Mouse (Mus musculus) midbrain, postnatal 0 days (tissue): ENCODE results near the gene Cdh10. TPM values are rescaled to one million over a fixed set of nuclear protein-coding genes. Genes with fewer than 3 reads are reported as not detected.

Experiments
- ATAC-seq: fragments of 200-750 bp; cut with Nextera tagmentation; 2 replicates; pipeline ENCODE4 v1.8.0; 2017; ENCODE audit warnings: moderate number of reproducible peaks, mild to moderate bottlenecking, moderate TSS enrichment, moderate library complexity; ENCODE audit not compliant: low FRiP score
- DNase-seq: peaks from one replicate; pipeline ENCODE4 v3.0.0-alpha.2; 2015; ENCODE audit warnings: low spot score
- H3K27ac ChIP-seq: fragments of 300-500 bp; sonication (generic); 2 replicates; pipeline ENCODE4 v1.5.1; 2014; ENCODE audit warnings: low read depth, mild to moderate bottlenecking, low read length, mixed read lengths
- H3K27me3 ChIP-seq: fragments of 300-500 bp; sonication (generic); 2 replicates; pipeline ENCODE4 v1.6.1; 2014; ENCODE audit warnings: low read length, control low read depth, mixed read lengths; ENCODE audit not compliant: insufficient read depth
- H3K36me3 ChIP-seq: fragments of 300-500 bp; sonication (generic); 2 replicates; pipeline ENCODE4 v1.6.1; 2014; ENCODE audit warnings: low read length, control low read depth, mixed read lengths; ENCODE audit not compliant: insufficient read depth
- H3K4me1 ChIP-seq: fragments of 300-500 bp; sonication (generic); 2 replicates; pipeline ENCODE4 v1.6.1; 2014; ENCODE audit warnings: mild to moderate bottlenecking, control low read depth, antibody characterized with exemption, low read length, mixed read lengths; ENCODE audit not compliant: insufficient read depth
- H3K4me2 ChIP-seq: fragments of 300-500 bp; sonication (generic); 2 replicates; pipeline ENCODE4 v1.6.1; 2014; ENCODE audit warnings: low read depth, mild to moderate bottlenecking, low read length, mixed read lengths; ENCODE audit not compliant: poor library complexity, severe bottlenecking
- H3K4me3 ChIP-seq: fragments of 300-500 bp; sonication (generic); 2 replicates; pipeline ENCODE4 v1.5.1; 2014; ENCODE audit warnings: low read depth, mild to moderate bottlenecking, low read length, moderate library complexity
- H3K9ac ChIP-seq: fragments of 300-500 bp; sonication (generic); replicated peaks from 2 replicates; pipeline ENCODE4 v1.6.1; 2014; ENCODE audit warnings: mild to moderate bottlenecking, low read length, moderate library complexity, mixed read lengths; ENCODE audit not compliant: poor library complexity, severe bottlenecking
- H3K9me3 ChIP-seq: fragments of 300-500 bp; sonication (generic); 2 replicates; pipeline ENCODE4 v1.6.1; 2016; ENCODE audit warnings: low read length, control low read depth
- CTCF ChIP-seq: IDR thresholded peaks from 2 replicates; pipeline ENCODE4 v1.5.1; 2016; ENCODE audit warnings: antibody characterized with exemption, mild to moderate bottlenecking
- WGBS: fragments of 180-500 bp; shearing (Covaris S2); extraction: QIAGEN DNeasy Blood & Tissue Kit; methylation state at CpG from one replicate; pipeline ENCODE4 v1.1.7; 2014; 5-methylcytosine and 5-hydroxymethylcytosine counted together
- polyA plus RNA-seq: library from polyadenylated mRNA; unstranded; fragments of >200 nt; fragmentation: Nextera tagmentation; extraction: Ambion mirVana; gene quantifications from 2 replicates; pipeline ENCODE4 v1.2.1, GENCODE M21; 2015
- total RNA-seq: library from RNA; depleted of rRNA; stranded (reverse); fragments of >200 nt; gene quantifications from 2 replicates; pipeline ENCODE4 v1.2.3, GENCODE M21; 2014; rRNA removed

Gene Cdh10
- total RNA-seq (44.1 and 44.9 TPM in 2 replicates), polyA plus RNA-seq (24.4 and 27.5 TPM in 2 replicates)

GRCm38 (mm10) chr15:18818185-18818973, at the start of gene Cdh10:
Gene Cdh10 (plus strand): TSS chr15:18818947.
- DNase-seq, result peak; percentile 93
- 1% methylated on average over 24 of the region's 24 CpGs for WGBS

GRCm38 (mm10) chr15:18809148-18809827, 9.5 kb upstream of the Cdh10 start:
- DNase-seq, result no peak
- Histone ChIP-seq H3K27ac (no peak overlapping the region), H3K27me3 (no peaks in the 10 kb centered on the region), H3K4me3 (no peak overlapping the region), H3K9ac (no peak overlapping the region), H3K36me3 (no peaks in the 10 kb centered on the region), H3K4me1 (no peaks in the 10 kb centered on the region), H3K9me3 (no peaks in the 10 kb centered on the region), H3K4me2 (no peak overlapping the region)
- ATAC-seq, result no peak
- no peak for TF ChIP-seq CTCF
- WGBS, result 79% methylated on average over 4 of the region's 4 CpGs

More at GRCm38 (mm10) chr15:18818185-18818973, at the start of gene Cdh10:
- Histone ChIP-seq H3K4me2 (peak within 1 kb of the TSS; percentile 54), H3K9me3 (no peaks in the 10 kb centered on the region), H3K4me3 (peak within 1 kb of the TSS; percentile 46), H3K27ac (peak within 1 kb of the TSS; percentile 63), H3K9ac (peak within 1 kb of the TSS; percentile 63), H3K4me1 (no peaks in the 10 kb centered on the region), H3K36me3 (no peaks in the 10 kb centered on the region), H3K27me3 (no peaks in the 10 kb centered on the region)
- TF ChIP-seq CTCF, result no peak; the same call in 1 of the 2 replicates
- peak; percentile 88 for ATAC-seq

- peak overlapping the region; percentile 63; the same call in 1 of the 2 replicates for H3K9ac ChIP-seq
- peak overlapping the region; percentile 46 for H3K4me3 ChIP-seq
- H3K36me3 ChIP-seq, result no peaks in the 10 kb centered on the region
- peak overlapping the region; percentile 63; the same call in 1 of the 2 replicates for H3K27ac ChIP-seq
- H3K4me1 ChIP-seq, result no peaks in the 10 kb centered on the region
- H3K4me2 ChIP-seq, result peak overlapping the region; percentile 54
- WGBS, result 56% methylated on average over 3 of the region's 3 CpGs
- H3K9me3 ChIP-seq, result no peaks in the 10 kb centered on the region
- DNase-seq (peak; percentile 48), ATAC-seq (no peak)
- TF ChIP-seq CTCF, result peak; percentile 66
- no peaks in the 10 kb centered on the region for H3K27me3 ChIP-seq
Measured at GRCm38 (mm10) chr15:18817707-18818106, 1.0 kb upstream of the Cdh10 start.

DNA sequence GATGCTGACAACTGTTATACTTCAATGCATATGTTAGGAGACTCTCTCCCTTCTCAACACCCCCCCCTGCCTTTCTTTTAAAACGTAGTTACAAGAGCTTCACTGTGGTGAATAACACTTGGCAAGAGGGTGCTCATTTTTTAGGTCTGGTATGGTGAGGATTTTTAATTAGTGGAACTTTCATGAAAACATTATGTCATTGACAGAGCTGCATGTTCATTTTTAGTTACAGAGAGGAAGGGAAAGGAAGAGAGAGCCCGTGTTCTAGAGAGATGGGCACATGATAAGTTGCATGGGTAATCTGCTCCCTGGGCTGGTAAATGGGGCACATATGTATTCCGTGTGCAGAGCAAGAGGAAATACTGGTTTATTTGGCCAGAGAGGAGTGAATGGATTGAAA, 1.5 kb downstream of the Cdh10 start:
- WGBS, result 7% methylated on average over 3 of the region's 3 CpGs
- Histone ChIP-seq H3K36me3 (no peaks in the 10 kb centered on the region), H3K9me3 (no peaks in the 10 kb centered on the region), H3K4me3 (peak overlapping the region; percentile 46), H3K27ac (peak overlapping the region; percentile 63), H3K4me1 (no peaks in the 10 kb centered on the region), H3K27me3 (no peaks in the 10 kb centered on the region), H3K9ac (peak overlapping the region; percentile 63; the same call in 1 of the 2 replicates), H3K4me2 (peak overlapping the region; percentile 54)
- ATAC-seq (no peak), DNase-seq (peak; percentile 47)
- TF ChIP-seq CTCF, result no peak

GRCm38 (mm10) chr15:18821114-18821756, 2.5 kb downstream of the Cdh10 start:
- WGBS, result 20% methylated on average over 10 of the region's 10 CpGs
- Histone ChIP-seq H3K4me3 (peak overlapping the region; percentile 46), H3K9ac (no peak overlapping the region), H3K4me2 (peak overlapping the region; percentile 54), H3K27me3 (no peaks in the 10 kb centered on the region), H3K4me1 (no peaks in the 10 kb centered on the region), H3K9me3 (no peaks in the 10 kb centered on the region), H3K27ac (no peak overlapping the region), H3K36me3 (no peaks in the 10 kb centered on the region)
- DNase-seq, result peak; percentile 94
- ATAC-seq, result peak; percentile 69
- TF ChIP-seq CTCF, result peak; percentile 100
